Mouse (Mus musculus) kidney, adult 2 months (tissue): ENCODE measurements around the gene Txndc2.

Experiments used
- CTCF ChIP-seq: fragments of 200-500 bp; conservative IDR thresholded peaks from 2 replicates; pipeline ENCODE4 v1.5.1; 2011; ENCODE audit warnings: low read depth, mild to moderate bottlenecking, control low read depth, low read length, moderate library complexity, mixed read lengths; ENCODE audit not compliant: insufficient read depth, insufficient read length
- POLR2A ChIP-seq: fragments of 200-500 bp; IDR thresholded peaks from one replicate; pipeline ENCODE4 v1.6.1; 2011; ENCODE audit warnings: low read depth, low read length, control low read depth

- TF ChIP-seq CTCF (no peak), POLR2A (no peak)
These were observed 16.4 kb upstream of the Txndc2 start for GRCm38 (mm10) chr17:65658416-65658815.
